Mouse (Mus musculus) heart, embryonic 13.5 days (tissue): ENCODE results near the gene Spata17. TPM values are rescaled to one million over a fixed set of nuclear protein-coding genes. Genes with fewer than 3 reads are reported as not detected.

Experiments
- polyA plus RNA-seq: library from polyadenylated mRNA; unstranded; fragments of >200 nt; fragmentation: Nextera tagmentation; extraction: Ambion mirVana; gene quantifications from 2 replicates; pipeline ENCODE4 v1.2.1, GENCODE M21; 2015

Gene Spata17
- polyA plus RNA-seq, 1 experiment from 2014 or later = 0.57 TPM

Other genes starting within 250 kb of the Spata17 start
- 0.27 and 0.40 TPM in 2 replicates for gene D1Pas1, start 248.0 kb downstream of the Spata17 start, polyA plus RNA-seq
- 10.3 and 10.4 TPM in 2 replicates for gene Gpatch2, start within 50 bp of the Spata17 start, polyA plus RNA-seq